Mouse (Mus musculus): Measurements from ENCODE around the gene Kcnip1. TPM values are rescaled to one million over a fixed set of nuclear protein-coding genes. Genes with fewer than 3 reads are reported as not detected.
A peak's percentile ranks its signal among the peaks of the same experiment; 100 is the strongest.

Gene Kcnip1
- total RNA-seq, 2 experiments from 2014 or later: not detected

GRCm38 (mm10) chr11:33998244-33998643 is 5.3 kb upstream of the Kcnip1 start:
- intact Hi-C loops (cut with DNase I): no loop called here
- no peak for DNase-seq (ENCODE audit: low spot score)

GRCm38 (mm10) chr11:33993496-33993895 is 544 bp upstream of the Kcnip1 start:
- intact Hi-C loops (cut with DNase I): no loop called here
- no peak for DNase-seq (ENCODE audit: low spot score)

- DNase-seq (ENCODE audit: low spot score): no peak
- intact Hi-C loops (cut with DNase I): no loop called here
Observed at GRCm38 (mm10) chr11:33990002-33990401, 3.0 kb downstream of the Kcnip1 start.

- DNase-seq (ENCODE audit: low spot score): no peak
- intact Hi-C loops (cut with DNase I): no loop called here
Observed at GRCm38 (mm10) chr11:33986525-33986924, 6.4 kb downstream of the Kcnip1 start.

- intact Hi-C loops (cut with DNase I): no loop called here
- no peak for DNase-seq (ENCODE audit: low spot score)
Observed at GRCm38 (mm10) chr11:33980146-33980545, 12.8 kb downstream of the Kcnip1 start.

GRCm38 (mm10) chr11:33975121-33975520 is 17.8 kb downstream of the Kcnip1 start:
- DNase-seq (ENCODE audit: low spot score): no peak
- intact Hi-C loops (cut with DNase I): no loop called here

- intact Hi-C loops (cut with DNase I): no loop called here
- DNase-seq (ENCODE audit: low spot score): no peak
Observed at GRCm38 (mm10) chr11:33974341-33975040, 18.5 kb downstream of the Kcnip1 start.

- DNase-seq (ENCODE audit: low spot score): no peak
- intact Hi-C loops (cut with DNase I): no loop called here
Observed at GRCm38 (mm10) chr11:33972114-33972513, 20.8 kb downstream of the Kcnip1 start.

GRCm38 (mm10) chr11:33969199-33969598 is 23.8 kb downstream of the Kcnip1 start:
- DNase-seq (ENCODE audit: low spot score): no peak
- intact Hi-C loops (cut with DNase I): no loop called here

GRCm38 (mm10) chr11:33967708-33968107 is 25.2 kb downstream of the Kcnip1 start:
- no peak for DNase-seq (ENCODE audit: low spot score)
- intact Hi-C loops (cut with DNase I): no loop called here

- no peak for DNase-seq (ENCODE audit: low spot score)
- intact Hi-C loops (cut with DNase I): no loop called here
Observed at GRCm38 (mm10) chr11:33965380-33965779, 27.6 kb downstream of the Kcnip1 start.

GRCm38 (mm10) chr11:33962688-33963407 is 30.1 kb downstream of the Kcnip1 start, which contains the start of gene Kcnmb1:
Gene Kcnmb1 (plus strand): TSS chr11:33963013.
- intact Hi-C loops (cut with DNase I): loop anchor here (5.0 kb wide), 1 partner anchor 249 kb away; no protein-coding TSS in a partner anchor
- peak; percentile 6 for DNase-seq (ENCODE audit: low spot score)

GRCm38 (mm10) chr11:33962178-33962577 is 30.8 kb downstream of the Kcnip1 start:
- intact Hi-C loops (cut with DNase I): loop anchor here (5.0 kb wide), 1 partner anchor 250 kb away; no protein-coding TSS in a partner anchor

GRCm38 (mm10) chr11:33958713-33959112 is 34.2 kb downstream of the Kcnip1 start:
- intact Hi-C loops (cut with DNase I): loop anchor here (5.0 kb wide), 1 partner anchor 114 kb away; no protein-coding TSS in a partner anchor
- no peak for DNase-seq (ENCODE audit: low spot score)

More at GRCm38 (mm10) chr11:33962178-33962577, 30.8 kb downstream of the Kcnip1 start:
- DNase-seq (ENCODE audit: low spot score): no peak

- intact Hi-C loops (cut with DNase I): loop anchor here (5.0 kb wide), 1 partner anchor 115 kb away; no protein-coding TSS in a partner anchor
- no peak for DNase-seq (ENCODE audit: low spot score)
Observed at GRCm38 (mm10) chr11:33957595-33957994, 35.4 kb downstream of the Kcnip1 start.

GRCm38 (mm10) chr11:33956623-33957022 is 36.3 kb downstream of the Kcnip1 start:
- intact Hi-C loops (cut with DNase I): loop anchor here (5.0 kb wide), 1 partner anchor 116 kb away; no protein-coding TSS in a partner anchor

GRCm38 (mm10) chr11:33955982-33956381 is 37.0 kb downstream of the Kcnip1 start:
- DNase-seq (ENCODE audit: low spot score): no peak
- intact Hi-C loops (cut with DNase I): loop anchor here (5.0 kb wide), 1 partner anchor 116 kb away; no protein-coding TSS in a partner anchor

More at GRCm38 (mm10) chr11:33956623-33957022, 36.3 kb downstream of the Kcnip1 start:
- DNase-seq (ENCODE audit: low spot score): no peak

GRCm38 (mm10) chr11:33951684-33952625 is 41.0 kb downstream of the Kcnip1 start:
- intact Hi-C loops (cut with DNase I): no loop called here

GRCm38 (mm10) chr11:33951155-33951554 is 41.8 kb downstream of the Kcnip1 start:
- intact Hi-C loops (cut with DNase I): no loop called here
- DNase-seq (ENCODE audit: low spot score): no peak

More at GRCm38 (mm10) chr11:33951684-33952625, 41.0 kb downstream of the Kcnip1 start:
- DNase-seq (ENCODE audit: low spot score): no peak

- no peak for DNase-seq (ENCODE audit: low spot score)
- intact Hi-C loops (cut with DNase I): no loop called here
Observed at GRCm38 (mm10) chr11:33946501-33946900, 46.5 kb downstream of the Kcnip1 start.
